Mouse (Mus musculus) cerebellum, adult 8-10 months (tissue): Measurements from ENCODE around the gene Sh2d7.

Experiments
- DNase-seq: peaks from one replicate; pipeline ENCODE4 v3.0.0; 2022

Sh2d7 gene

DNA sequence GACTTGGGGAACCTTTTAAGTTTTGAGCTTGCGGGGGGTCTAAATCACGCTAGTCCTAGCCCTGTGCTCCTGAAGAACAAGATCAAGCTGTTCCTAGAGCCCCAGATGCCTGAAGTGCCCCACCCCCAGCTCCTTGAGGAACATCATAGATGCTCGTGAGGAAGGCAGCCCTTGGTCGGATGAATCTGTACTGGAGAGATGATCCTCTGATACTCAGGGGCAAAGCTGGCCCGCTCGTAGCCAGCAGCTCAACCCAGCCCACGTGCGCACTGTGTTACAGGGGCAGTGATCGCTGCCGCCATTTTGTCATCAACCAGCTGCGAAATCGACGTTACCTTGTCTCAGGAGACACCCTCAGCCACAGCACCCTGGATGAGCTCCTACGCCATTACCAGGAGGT is at the start of gene Sh2d7:
Gene Sh2d7 (plus strand): TSS at position 301 of the 400 bp plus-strand sequence.
- DNase-seq = no peak

DNA sequence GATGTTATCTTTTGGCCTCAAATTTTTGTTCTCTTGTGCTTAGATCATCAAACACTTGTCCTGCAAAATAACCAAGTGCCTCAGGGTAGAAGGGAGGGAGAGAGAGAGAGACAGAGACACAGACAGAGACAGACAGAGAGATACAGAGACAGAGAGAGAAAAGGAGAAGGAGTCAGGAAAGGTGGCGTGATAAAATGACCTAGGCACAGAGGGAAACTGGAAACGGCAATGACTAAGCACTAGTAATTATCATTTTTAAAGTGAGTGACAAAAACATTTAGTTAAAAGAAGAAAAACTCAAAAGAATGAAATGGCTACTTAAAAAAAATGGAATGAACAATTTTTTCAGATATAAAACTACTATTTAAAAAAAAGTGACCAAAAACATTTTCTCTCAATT is 49.2 kb upstream of the Sh2d7 start:
- DNase-seq = no peak

DNA sequence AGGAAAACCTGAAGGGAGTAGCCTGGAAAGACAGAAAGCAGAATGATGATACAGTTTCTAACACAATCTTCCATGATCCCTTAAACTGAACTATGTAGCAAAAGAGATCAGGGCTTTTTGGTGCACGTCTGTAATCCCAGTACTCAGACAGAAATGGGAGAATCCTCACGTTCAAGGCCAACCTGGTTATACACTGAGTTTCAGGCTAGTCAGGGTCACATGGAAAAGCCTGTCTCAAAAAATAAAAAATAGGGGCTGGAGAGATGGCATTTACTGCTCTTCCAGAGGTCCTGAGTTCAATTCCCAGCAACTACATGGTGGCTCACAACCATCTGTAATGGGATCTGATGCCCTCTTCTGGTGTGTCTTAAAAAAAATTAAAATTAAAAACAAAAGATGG is 48.4 kb upstream of the Sh2d7 start:
- DNase-seq = no peak

DNA sequence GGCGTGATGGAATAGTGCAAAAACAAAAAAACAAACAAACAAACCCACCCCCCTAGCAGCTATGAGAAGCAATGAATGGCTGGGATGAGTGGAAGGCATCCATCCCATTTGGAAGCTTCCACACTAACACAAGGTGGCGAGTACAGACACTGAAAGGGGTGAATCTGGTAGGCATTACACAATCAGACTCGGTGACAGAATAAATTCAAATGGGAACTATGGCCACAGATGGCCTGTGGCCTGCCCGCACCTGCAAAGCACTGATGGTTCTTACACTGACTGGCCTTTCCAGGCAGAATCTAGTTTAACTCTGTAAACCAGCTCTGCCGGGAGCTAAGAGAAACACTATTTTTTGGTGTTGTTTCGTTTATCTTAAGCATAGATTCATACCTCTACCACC is 39.5 kb upstream of the Sh2d7 start:
- DNase-seq = peak; percentile 29

DNA sequence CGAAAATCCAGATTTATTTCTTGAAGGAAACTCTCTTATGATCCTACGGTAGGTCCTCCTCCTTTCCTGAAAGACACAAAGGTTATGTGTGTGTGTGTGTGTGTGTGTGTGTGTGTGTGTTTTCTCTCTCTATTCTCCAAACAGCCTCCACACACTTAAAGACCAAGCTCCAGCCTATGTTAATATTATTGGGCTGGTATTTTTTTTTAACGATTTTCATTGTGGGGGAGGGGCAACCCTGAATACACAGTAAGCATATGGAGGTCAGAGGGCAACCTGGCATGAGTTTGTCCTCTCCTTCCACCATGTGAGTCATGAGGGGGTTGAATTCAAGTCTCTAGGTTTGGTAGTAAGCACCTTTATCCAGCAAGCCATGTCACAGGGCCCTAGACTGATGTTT is 39.0 kb upstream of the Sh2d7 start:
- peak; percentile 34 for DNase-seq

DNA sequence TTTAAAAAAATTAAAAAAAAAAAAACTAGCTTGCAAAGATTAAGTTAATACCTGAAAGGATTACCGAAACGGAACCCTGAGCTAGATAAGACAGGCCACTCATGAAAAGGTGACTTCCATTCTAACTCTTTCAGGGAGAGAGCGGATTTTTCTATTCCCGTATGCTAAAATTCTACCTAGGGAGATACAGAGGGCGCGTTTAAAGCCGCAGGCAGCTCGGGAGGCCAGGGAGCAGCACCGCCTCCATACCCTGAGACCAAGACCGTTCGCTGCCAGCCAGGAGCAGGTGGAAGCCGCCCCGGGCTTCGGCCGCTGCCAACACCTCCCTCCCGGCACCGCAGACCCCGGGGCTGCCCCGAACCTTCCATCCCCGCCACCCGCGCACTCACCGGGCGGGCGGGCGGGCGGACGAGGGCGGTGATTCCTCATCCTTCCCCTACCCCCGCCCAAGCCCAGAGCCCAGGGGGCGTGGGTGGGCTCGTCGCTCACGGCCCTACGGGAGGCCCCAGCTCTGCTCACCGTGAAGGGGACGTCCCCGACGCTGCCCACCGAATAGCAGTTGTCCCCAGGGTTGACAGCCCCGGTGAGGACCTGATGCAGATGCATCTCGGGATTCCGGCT is 37.8 kb upstream of the Sh2d7 start:
- peak; percentile 75 for DNase-seq

DNA sequence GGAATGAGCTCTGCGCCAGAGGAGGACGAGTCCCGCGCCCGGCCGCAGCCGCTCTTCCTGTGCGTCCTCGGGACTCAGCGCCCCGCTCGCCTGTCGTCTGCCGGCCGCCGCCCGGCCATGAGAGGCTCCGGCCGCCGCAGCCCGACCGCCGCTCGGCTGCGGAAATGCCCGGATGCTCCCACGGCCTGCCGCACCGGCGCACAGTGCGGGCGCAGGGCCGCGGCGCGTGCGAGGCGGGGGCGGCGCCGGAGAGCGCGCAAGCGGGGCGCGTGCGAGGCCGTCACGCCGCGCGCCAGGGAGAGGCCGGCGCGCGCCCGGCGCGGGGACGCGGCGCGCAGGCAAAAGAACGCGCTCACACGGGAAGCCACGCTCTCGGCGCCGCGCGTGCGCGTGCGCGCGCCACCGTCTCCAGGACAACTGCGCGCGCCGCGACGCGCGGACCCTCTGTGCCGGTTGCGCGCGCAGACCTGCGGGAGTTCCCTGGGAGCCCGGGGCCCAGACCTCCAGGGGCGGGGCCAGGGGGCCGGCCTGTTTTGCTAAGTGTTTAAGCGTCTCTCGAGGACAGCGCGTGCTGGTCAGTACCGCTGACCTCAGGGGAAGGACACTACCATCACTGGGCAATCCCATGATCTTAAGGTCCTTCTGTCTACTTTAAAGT is 37.2 kb upstream of the Sh2d7 start, which contains the start of gene Dmxl2:
Gene Dmxl2 (minus strand): TSS at position 174 of the 658 bp plus-strand sequence.
- peak; percentile 90 for DNase-seq

DNA sequence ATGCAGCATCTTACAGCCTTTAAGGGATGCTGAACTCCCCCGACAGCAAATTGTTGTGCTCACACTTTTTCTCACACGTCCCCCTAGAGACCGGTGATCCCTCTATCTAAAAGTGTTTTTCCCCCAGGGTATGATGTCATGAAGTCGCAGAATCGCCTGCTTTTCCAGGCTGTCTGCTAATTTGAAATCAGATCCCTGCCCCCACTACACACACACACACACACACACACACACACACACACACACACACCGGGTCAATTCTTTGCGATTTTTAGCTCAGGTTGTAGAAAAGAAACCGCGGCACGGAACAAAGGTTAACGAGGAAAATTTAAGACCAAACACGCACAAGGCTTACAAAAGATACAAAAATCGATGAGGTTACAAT is 36.7 kb upstream of the Sh2d7 start:
- no peak for DNase-seq

DNA sequence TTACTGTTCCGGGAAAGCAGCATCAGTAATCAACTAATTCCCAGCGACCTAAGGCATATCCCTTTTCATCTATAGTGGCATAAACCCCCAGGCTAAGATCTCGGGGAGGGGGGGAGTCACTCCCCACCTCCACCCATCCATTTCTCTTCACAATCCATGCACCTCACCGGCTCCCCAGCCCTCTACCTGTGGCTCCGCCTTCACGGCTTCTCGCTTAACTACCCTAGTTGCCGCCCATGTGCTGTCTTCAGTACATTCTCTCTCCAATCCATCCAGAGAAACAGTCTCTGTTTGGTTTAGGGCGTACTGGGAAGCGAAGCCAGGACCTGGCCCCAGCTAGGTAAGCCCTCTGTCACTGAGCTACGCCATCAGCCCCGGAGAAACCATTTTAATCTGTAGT is 35.9 kb upstream of the Sh2d7 start:
- peak; percentile 45 for DNase-seq

DNA sequence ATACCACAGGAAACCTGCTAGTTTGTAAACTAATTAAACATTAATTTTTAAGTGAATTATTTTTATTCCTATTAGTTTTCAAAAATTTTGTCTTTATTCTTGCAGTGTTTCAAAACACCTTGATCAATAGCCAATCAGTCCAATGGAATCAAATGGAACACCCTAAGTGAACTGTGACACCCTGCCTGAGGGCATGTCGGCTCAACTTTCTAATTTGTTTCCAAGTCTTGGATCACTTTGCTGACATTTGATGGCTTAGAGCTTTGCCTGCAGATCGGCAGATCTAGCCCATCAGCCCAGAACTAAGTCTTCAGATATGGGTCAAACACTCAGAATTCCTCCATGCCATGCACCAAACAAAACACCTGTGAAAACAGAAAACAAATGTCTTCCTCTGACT is 22.8 kb upstream of the Sh2d7 start:
- no peak for DNase-seq

DNA sequence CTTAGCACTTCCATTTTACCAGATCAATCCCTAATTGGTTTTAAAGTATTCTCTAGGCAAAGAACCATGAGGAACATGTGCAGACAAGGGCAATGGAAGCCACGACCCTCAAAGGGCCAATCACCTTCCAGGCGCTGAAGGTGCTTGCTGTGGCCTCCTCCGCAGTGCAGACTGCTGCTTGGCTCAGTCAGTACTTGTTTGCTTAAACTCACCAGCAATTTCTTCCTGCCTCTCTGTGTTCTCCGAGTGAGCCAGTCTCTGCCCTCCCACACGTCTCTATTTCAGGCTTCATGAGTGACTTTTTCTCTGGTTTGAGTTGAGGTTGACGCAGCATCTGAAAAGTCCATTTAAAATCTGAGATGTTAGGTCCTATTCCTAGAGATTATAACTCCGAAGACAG is 19.9 kb upstream of the Sh2d7 start:
- no peak for DNase-seq

DNA sequence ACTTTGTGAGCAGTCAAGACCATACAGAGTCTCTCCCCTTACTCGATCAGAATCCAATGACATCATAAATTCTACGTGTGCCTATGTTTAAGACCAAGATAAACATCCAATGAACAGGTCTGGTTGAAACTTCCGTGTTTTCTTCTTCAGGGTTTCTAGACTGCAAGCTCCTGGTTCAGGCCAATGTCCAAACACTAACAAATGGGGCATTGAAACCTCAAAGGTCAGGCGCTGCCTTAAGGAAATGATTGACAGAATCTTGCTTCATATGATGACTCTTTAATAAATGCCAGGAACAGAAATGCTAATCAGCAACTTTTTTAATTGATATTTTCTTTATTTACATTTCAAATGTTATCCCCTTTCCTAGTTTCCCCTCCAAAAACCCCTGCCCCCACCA is 18.5 kb upstream of the Sh2d7 start:
- DNase-seq = no peak

DNA sequence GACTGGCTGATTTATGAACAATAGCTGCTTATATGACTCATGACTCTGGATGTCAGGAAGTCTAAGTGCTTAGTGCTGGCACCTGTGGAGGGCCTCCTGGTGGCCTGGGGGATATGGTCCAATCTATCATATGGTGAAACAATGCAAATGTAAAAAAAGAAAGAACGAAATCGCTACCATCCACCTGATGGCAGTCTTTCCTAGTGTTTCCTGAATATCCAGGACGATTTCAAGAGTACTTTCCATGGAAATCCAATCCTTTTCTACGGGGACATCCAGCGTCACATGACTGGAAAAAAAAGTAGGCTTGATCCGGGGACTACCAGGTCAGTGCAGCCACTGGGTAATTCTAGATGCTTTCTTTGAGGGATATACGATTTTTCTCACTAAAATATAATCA is 11.1 kb upstream of the Sh2d7 start:
- no peak for DNase-seq

DNA sequence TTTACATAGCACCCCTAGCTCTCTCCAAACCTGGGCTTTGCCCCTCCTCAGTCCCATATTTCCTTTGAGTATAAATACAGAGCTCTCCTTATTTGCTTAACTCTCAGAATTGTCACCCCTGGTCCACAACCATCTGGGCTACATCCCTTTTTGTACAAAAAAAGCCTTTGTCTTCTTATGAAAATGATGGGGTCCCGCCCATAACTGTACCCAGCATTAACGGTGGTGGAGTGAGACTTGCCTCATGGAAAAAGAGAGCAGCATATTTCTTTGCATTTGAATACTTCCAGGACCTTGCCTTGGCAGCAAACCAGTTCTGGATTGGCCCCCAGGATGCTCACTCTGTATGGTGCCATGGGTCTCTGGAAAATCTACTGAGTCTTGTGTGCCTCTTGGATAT is 8.8 kb upstream of the Sh2d7 start:
- no peak for DNase-seq

DNA sequence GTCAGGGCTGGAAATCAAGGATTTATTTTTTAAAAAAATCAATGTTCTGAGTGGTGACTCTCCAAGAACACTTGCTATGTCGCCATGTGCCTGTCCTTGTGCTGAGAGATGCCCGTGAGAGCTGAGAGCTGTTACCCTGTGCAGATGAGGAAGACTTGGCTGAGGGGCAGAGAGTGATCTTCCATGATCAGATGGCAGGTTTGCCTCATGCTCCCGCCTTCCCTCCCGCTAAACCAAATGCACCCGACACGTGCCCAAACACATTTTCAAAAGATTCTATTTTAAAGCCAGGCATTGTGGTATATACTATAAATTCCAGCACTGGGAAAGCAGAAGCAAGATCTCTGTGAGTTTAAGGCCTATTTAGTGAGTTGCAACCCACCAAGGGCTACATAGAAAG is 7.9 kb upstream of the Sh2d7 start:
- no peak for DNase-seq

DNA sequence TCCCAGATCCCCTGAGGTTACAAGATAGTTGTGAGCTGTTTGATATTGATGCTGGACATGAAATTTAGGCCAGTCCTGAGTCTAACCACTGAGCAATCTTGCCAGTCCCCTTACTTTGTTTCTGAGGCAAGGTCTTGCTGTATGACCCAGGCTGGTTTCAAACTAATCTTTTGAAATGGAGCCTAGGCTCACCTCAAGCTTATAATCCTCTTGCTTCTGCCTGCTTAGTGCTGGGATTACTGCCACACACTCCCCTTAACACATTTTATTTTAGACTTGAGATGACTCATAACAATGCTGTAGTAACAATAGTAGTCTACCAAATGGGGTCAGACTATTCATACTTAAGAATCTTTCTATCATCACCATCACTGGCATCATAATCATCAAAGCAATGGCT is 7.4 kb upstream of the Sh2d7 start:
- DNase-seq = no peak

DNA sequence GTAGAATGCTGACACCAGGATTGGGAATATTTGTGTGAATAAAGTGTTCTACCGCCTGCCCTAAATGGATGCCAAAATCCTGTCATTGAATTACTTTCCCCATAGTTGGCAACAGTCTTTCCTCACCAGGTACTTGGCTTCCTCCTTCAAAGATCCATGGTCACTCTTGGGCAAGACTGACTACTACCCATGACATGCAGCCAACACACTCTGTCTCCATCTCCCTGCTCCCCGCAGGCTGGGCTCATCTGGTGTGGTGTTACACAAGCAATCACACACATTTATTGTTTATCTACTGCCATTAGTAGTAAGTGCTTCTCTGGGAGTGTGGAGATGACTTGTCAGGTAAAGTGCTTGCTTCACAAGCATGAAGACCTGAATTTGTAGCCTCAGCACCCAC is 5.9 kb upstream of the Sh2d7 start:
- no peak for DNase-seq

DNA sequence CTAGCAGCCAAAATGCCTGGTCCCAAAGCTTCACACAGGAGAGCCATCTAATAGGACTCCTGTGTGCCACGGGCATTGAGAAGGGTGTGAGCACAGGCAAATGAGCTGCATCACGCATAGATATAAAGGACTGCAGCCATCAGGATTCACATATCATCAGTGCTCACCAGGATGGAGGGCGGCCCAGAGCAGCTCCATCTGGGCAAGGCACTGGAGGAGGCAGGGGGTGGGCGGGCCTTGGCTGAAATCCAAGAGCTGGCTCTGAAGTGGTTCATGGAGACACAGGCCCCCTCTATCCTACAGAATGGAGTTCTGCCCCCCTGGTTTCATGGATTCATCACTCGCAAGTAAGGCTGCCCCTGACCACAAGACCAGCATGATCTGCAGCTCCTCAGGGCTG is 4.8 kb upstream of the Sh2d7 start:
- DNase-seq = peak; percentile 24

DNA sequence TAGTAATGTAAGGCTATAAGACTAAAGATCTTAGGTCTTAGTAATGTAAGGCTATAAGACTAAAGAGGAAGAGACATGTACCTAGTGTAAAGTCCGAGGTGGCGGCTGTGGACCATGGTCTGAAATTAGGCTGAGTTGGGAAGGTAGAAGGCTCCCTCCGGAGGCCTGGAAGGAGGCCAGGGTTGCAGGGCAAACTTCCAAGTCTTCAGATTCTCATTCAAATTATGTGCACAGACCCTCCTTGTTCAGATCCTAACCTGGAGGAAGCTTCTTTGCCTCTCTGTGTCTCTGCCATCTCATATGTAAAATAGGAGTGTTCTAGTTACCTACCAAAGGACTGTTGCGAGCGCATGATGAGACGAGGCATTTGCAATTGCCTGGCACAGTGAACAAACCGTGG is 2.5 kb upstream of the Sh2d7 start:
- peak; percentile 29 for DNase-seq

DNA sequence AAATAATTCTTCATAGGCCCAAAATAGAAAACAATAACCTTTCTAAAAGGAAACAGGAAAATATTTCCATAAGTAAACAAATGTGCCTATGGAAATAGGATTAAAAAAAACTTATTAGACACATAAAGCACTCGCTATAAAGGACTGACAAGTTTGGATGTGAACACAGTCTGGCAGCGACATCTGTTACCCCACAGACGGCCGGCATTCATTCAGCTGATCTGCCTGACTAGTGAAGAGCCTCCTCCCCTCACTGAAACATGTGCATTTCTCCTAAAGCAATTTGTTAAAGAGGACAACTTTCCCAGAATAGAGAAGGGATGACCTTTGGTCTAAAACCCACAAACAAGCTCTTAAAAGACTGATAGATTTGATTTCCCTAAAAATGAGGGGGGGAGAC is 1.8 kb upstream of the Sh2d7 start:
- DNase-seq = no peak

DNA sequence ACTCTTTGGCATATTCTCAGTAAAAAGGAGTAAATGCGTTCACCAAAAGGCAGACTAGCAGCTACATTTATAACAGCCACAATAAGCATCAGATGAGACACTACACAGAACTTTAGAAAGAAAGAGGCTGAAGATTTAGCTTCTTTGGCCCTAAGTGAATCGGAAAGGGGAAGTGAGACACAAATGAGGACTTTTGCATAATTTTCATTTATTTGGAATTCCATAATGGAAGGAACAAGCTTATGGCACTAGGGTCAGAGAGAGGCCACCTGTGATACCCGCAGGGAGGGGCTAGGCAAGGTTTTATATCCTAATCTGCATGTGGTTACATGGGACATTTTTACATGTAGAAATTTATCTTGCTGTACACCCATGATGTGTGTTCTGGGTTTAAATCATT is 1.3 kb upstream of the Sh2d7 start:
- no peak for DNase-seq

DNA sequence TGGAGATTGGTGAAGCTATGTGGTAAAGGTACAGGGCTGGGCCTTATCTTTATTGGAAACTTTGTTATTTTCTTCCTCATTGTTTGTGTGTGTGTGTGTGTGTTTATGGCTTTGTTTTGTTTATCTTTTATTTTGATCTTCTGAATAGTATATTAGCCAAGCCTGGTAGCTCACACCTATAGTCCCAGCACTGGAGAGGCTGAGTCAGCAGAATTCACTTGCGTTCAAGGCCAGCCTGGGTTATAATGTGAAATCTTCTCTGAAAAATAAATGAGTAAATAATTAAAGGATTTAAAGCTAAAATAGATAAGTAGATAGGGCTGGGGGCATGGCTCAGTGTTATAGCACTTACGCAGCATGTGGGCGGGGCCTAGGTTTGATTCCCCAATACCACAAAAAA is 540 bp upstream of the Sh2d7 start:
- DNase-seq = no peak

DNA sequence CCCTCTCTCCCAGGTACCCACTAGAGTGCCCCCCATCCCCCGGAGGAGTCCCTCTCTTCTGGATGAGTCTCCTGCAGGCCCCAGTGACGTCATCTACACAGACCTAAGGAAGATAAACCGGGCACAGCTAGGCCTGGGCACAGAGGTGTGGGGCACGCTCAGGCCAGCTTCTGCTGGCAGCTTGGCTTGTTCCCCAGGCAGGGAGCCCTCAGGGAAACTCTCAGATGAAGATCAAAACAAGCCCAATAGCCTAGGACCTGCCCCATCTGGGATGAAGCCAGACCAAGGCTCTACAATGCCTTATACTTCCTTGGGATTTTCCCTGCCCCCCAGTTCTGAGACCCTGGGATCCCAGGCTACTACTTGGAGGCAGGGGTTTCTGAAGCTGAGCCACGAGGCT is 2.0 kb downstream of the Sh2d7 start:
- DNase-seq = no peak

DNA sequence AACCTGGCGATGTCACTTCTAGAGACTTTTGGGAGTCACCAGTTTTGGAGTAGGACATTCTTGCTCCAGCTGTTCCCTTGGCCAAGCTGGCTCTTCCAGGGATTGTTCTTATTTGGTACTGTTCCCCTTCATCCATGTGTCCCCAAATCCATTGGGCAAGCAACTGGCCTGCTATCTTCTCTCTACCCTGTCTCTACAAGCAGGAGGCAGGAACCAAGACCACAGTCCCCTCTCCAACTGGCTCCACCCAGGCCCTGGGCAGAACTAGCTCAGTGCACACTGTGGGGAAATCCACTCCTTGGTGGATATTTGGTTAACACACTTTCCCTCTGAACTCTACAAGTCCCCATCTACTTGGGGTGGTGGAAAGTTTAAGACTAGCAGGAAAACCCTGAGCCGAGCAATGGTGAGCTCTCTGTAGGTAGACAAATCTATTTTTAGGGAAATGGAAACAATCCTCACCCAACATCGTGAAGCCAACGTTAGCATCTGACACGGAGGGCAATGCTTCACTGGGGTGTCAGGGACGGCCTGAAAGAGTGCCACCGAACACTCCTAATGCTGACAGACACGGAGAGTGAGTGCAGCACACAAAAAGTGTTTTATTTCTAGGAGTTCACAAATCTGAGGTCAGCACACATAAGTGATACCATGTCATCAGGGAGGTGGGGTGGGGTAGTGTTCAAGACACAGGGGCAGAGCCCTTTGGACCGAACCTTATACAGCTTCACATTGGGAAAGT is 5.6 kb downstream of the Sh2d7 start:
- no peak for DNase-seq

DNA sequence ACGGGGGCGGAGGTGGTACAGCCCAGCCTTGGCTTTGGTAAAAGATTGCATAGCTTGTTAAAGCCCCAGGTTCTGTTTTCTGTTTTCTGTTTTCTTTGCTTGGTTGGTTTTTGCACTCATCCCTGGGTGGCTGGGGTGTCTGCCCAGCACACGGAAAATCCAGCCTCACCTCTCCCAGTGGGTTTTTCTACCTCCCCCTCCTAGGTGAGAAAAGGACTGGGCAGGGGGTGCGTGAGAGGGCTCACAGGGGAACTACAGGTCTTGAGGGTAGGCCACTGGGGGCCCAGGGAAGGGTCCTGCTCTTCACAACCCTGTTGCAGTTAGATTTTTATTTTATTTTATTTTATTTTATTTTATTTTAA is 6.2 kb downstream of the Sh2d7 start:
- DNase-seq = no peak
